Mouse (Mus musculus): ENCODE measurements around the gene Mlx.

DNA sequence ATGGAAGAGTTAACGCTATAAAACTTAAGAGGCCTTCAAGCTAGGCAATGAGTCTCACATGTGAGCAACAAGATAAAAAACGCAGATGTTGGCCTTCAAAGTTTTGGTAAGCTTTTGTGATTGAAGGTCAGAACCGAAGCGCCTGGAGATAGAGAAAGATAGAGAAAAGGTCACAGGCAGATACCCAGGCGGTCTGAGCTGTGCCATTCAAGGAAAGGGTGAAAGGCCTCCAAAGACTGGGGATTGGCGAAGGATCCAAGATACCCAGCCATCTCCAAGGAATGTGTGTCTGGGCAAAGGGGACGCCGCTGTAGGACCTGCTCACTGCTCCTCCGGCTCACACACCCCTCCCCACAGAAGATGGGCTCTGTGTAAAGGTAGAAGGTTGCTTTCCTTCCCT, 22.1 kb upstream of the Mlx start:
- TF ChIP-seq GATA1 (IDR thresholded peaks at IDR 0.05; ENCODE audit: low read length) (no peak), TAL1 (IDR thresholded peaks at IDR 0.05; ENCODE audit: low read length) (no peak)
